ENCODE assay signal across 7 mouse cellular contexts in the genomic region with DNA sequence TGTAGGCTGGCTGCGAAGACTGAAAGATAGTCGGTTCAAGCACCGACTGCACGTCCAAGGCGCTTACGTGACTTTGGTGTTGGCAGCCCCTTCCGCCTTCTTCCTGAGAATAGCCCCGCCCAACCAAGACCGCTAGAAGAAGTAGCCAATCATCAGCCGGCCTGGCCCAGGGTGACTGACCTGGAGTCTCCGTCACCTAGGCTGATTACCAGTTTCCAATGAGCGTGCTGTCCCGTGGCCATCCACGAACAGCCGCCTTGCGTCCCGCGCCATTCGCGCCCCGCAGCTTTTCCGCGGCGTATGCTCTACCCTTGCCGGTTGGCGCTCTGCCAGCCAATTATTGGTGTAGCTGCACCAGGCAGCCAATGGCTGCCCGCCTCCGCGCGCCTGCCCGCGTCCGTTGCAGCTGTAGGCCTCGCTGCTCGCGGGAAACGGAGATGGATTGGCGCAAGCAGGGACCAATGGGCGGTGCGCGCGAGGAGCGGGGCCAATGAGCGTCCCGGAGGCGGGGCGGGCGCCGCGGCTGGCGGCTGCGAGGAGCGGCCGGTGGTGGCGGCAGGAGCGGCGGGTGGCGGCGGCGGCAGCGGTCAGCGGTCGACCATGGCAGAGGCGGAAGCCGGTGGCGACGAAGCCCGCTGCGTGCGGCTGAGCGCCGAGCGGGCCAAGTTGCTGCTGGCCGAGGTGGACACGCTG. TPM values are rescaled to one million over a fixed set of nuclear protein-coding genes. Genes with fewer than 3 reads are reported as not detected.
A peak's percentile ranks its signal among the peaks of the same experiment; 100 is the strongest.
DNase-seq lines count a peak whose midpoint lies in the region; ATAC-seq and TF ChIP-seq lines count a peak whose summit lies in the region.

E4f1 (minus strand) TSS at position 404 of the 693 bp plus-strand sequence.
Pgp (plus strand) TSS at position 483 of the 693 bp plus-strand sequence.

- under 1% methylated on average over 75 of the region's 75 CpGs for WGBS in embryonic facial prominence, embryonic 10.5 days
- under 1% methylated on average over 71 of the region's 75 CpGs for WGBS in intestine, postnatal 0 days
- under 1% methylated on average over 67 of the region's 75 CpGs for WGBS in midbrain, embryonic 12.5 days
- under 1% methylated on average over 72 of the region's 75 CpGs for WGBS in small intestine, adult 2 months

- peak; percentile 43 for TF ChIP-seq POLR2A in small intestine, adult 2 months (IDR thresholded peaks at IDR 0.05; ENCODE audit: low read depth, low read length)

- no peaks in the 10 kb centered on the region for H3K27me3 ChIP-seq in embryonic facial prominence, embryonic 10.5 days (replicated peaks; ENCODE audit: low read depth, poor library complexity, severe bottlenecking)
- H3K27me3 ChIP-seq in intestine, postnatal 0 days (replicated peaks; ENCODE audit: control insufficient read depth, insufficient read depth, low read length) = no peaks in the 10 kb centered on the region
- no peaks in the 10 kb centered on the region for H3K27me3 ChIP-seq in midbrain, embryonic 12.5 days
- H3K27me3 ChIP-seq in small intestine, adult 2 months (ENCODE audit: control insufficient read depth, insufficient read depth, low read length) = no peaks in the 10 kb centered on the region

- peak within 1 kb of the TSS; percentile 93 for H3K9ac ChIP-seq in intestine, postnatal 0 days (ENCODE audit: low read depth, low read length)
- H3K9ac ChIP-seq in midbrain, embryonic 12.5 days (replicated peaks) = peak within 1 kb of the TSS; percentile 89

- peaks cover 44% of the 10 kb centered on the region for H3K4me1 ChIP-seq in embryonic facial prominence, embryonic 10.5 days
- H3K4me1 ChIP-seq in intestine, postnatal 0 days (replicated peaks; ENCODE audit: control insufficient read depth, insufficient read depth, low read length) = no peaks in the 10 kb centered on the region
- H3K4me1 ChIP-seq in midbrain, embryonic 12.5 days = peaks cover 24% of the 10 kb centered on the region
- H3K4me1 ChIP-seq in small intestine, adult 2 months (ENCODE audit: control insufficient read depth, insufficient read depth, insufficient read length, low read length) = peaks cover 24% of the 10 kb centered on the region

- H3K36me3 ChIP-seq in embryonic facial prominence, embryonic 10.5 days (replicated peaks) = peaks cover 32% of the 10 kb centered on the region
- H3K36me3 ChIP-seq in intestine, postnatal 0 days (ENCODE audit: control insufficient read depth, insufficient read depth) = peaks cover 12% of the 10 kb centered on the region
- peaks cover 17% of the 10 kb centered on the region for H3K36me3 ChIP-seq in midbrain, embryonic 12.5 days
- H3K36me3 ChIP-seq in small intestine, adult 2 months (ENCODE audit: control insufficient read depth, insufficient read depth, low read length) = peaks cover 5% of the 10 kb centered on the region

- H3K4me3 ChIP-seq in embryonic facial prominence, embryonic 10.5 days = peak within 1 kb of the TSS; percentile 91
- peak within 1 kb of the TSS; percentile 80 for H3K4me3 ChIP-seq in intestine, postnatal 0 days (ENCODE audit: low read depth, low read length)
- peak within 1 kb of the TSS; percentile 76 for H3K4me3 ChIP-seq in midbrain, embryonic 12.5 days
- H3K4me3 ChIP-seq in small intestine, adult 2 months (ENCODE audit: low read depth, low read length) = peak within 1 kb of the TSS; percentile 85

- H3K27ac ChIP-seq in embryonic facial prominence, embryonic 10.5 days (replicated peaks) = peak within 1 kb of the TSS; percentile 92
- H3K27ac ChIP-seq in intestine, postnatal 0 days (ENCODE audit: low read depth, low read length) = peak within 1 kb of the TSS; percentile 94
- H3K27ac ChIP-seq in midbrain, embryonic 12.5 days (replicated peaks) = peak within 1 kb of the TSS; percentile 89
- peak within 1 kb of the TSS; percentile 85 for H3K27ac ChIP-seq in small intestine, adult 2 months (ENCODE audit: insufficient read depth, low read depth, low read length)

- TF ChIP-seq CTCF in intestine, postnatal 0 days (IDR thresholded peaks at IDR 0.05; ENCODE audit: low read depth) = no peak
- TF ChIP-seq CTCF in small intestine, adult 2 months (IDR thresholded peaks at IDR 0.05; ENCODE audit: extremely low read depth, insufficient read length, insufficient replicate concordance, low read depth, low read length) = no peak

- no peaks in the 10 kb centered on the region for H3K9me3 ChIP-seq in embryonic facial prominence, embryonic 10.5 days
- H3K9me3 ChIP-seq in intestine, postnatal 0 days (ENCODE audit: control insufficient read depth) = no peaks in the 10 kb centered on the region
- H3K9me3 ChIP-seq in midbrain, embryonic 12.5 days = no peaks in the 10 kb centered on the region

- peak; percentile 94 for ATAC-seq in intestine, postnatal 0 days
- ATAC-seq in midbrain, embryonic 12.5 days (ENCODE audit: low FRiP score, low read depth) = peak; percentile 98

- intact Hi-C loops in left cerebral cortex, postnatal 4 days (cut with DNase I) = no loop called here

- peak within 1 kb of the TSS; percentile 99 for H3K4me2 ChIP-seq in intestine, postnatal 0 days (replicated peaks; ENCODE audit: low read depth)
- H3K4me2 ChIP-seq in midbrain, embryonic 12.5 days (replicated peaks) = peak within 1 kb of the TSS; percentile 99

- DNase-seq in adrenal gland, postnatal 10 days = peak; percentile 99
- DNase-seq in embryonic facial prominence, embryonic 10.5 days (ENCODE audit: low spot score) = peak; percentile 99
- no peak for DNase-seq in gonadal fat pad, adult 2 months (ENCODE audit: low read depth)
- DNase-seq in left cerebral cortex, postnatal 4 days = peak; percentile 100

RNA-seq across cellular contexts. Expression of gene E4f1, which starts in this region (rescaled TPM):
- 10 to 100 TPM; 19.0 to 25.2 TPM for total RNA-seq in adrenal gland, postnatal 10 days (2021)
- 35.5 and 36.6 TPM in 2 replicates for polyA plus RNA-seq in embryonic facial prominence, embryonic 10.5 days (2016; fragmentation: Nextera tagmentation; extraction: Ambion mirVana)
- 89.7 and 102 TPM in 2 replicates for polyA plus RNA-seq in gonadal fat pad, adult 2 months (2012; rRNA removed)
- 5.0 and 5.2 TPM in 2 replicates for polyA plus RNA-seq in intestine, postnatal 0 days (2015; fragmentation: Nextera tagmentation; extraction: Ambion mirVana)
- 10 to 100 TPM; 39.0 to 41.7 TPM for total RNA-seq in left cerebral cortex, postnatal 4 days (2021)
- polyA plus RNA-seq in midbrain, embryonic 12.5 days (2016; fragmentation: Nextera tagmentation; extraction: Ambion mirVana) = 36.5 and 41.9 TPM in 2 replicates
- polyA plus RNA-seq in small intestine, adult 2 months (2012; rRNA removed) = 52.9 and 74.5 TPM in 2 replicates

RNA-seq across cellular contexts. Expression of gene Pgp, which starts in this region (rescaled TPM):
- 10 to 100 TPM; 44.0 to 49.2 TPM for total RNA-seq in adrenal gland, postnatal 10 days (2021)
- polyA plus RNA-seq in embryonic facial prominence, embryonic 10.5 days (2016; fragmentation: Nextera tagmentation; extraction: Ambion mirVana) = 71.0 and 72.8 TPM in 2 replicates
- 100 and 123 TPM in 2 replicates for polyA plus RNA-seq in gonadal fat pad, adult 2 months (2012; rRNA removed)
- polyA plus RNA-seq in intestine, postnatal 0 days (2015; fragmentation: Nextera tagmentation; extraction: Ambion mirVana) = 64.5 and 69.4 TPM in 2 replicates
- 10 to 100 TPM; 45.3 to 45.9 TPM for total RNA-seq in left cerebral cortex, postnatal 4 days (2021)
- polyA plus RNA-seq in midbrain, embryonic 12.5 days (2016; fragmentation: Nextera tagmentation; extraction: Ambion mirVana) = 60.0 TPM in 2 replicates
- polyA plus RNA-seq in small intestine, adult 2 months (2012; rRNA removed) = 130 and 178 TPM in 2 replicates
